Mouse (Mus musculus) lung, postnatal 10 days (tissue): ENCODE data around the gene Vgll1.

ENCODE experiments used
- DNase-seq: peaks from one replicate; pipeline ENCODE4 v3.0.0; 2021

Vgll1 gene

DNA sequence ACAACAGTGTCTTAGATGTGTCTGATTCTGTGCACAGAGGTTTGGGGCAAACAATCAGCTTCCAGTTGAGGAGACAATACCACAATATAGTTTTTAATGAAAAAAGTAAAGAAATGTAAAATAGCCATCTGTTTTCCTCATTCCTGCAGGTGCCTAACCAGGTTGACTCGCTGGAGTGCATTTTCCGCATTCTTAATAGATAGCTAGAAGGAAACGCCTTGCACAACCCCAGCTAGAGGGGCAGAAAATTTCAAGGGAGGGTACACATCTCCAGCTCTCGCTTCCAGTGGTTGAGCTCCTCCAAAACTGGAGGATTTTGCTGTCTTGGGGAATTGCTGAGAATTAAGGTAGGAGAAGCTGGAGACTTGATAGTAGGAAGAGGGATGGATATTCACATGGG lies at the start of gene Vgll1:
Vgll1 (plus strand) TSS at position 301 of the 400 bp plus-strand sequence.
- DNase-seq = no peak

DNA sequence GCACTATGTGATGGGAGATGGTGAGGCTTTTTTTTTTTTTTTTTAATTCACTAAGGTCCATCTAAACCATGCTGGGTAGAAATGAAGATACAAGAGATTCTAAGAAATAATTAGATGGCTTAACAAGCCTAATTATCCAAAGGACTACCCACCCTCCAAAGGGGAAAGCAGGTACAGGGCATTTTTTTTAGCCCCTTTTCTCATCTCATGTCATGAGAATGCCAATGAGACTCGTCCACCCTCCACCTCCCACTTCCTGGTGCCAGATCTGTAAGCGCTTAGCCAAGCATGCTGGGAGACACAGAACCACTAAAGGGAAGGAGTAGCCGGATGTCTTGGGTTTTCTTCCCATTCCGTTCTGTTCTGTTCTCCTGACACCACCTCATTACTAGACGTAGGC lies 45.1 kb upstream of the Vgll1 start, which contains the start of gene Brs3:
Brs3 (plus strand) TSS at position 301 of the 400 bp plus-strand sequence.
- DNase-seq = no peak

DNA sequence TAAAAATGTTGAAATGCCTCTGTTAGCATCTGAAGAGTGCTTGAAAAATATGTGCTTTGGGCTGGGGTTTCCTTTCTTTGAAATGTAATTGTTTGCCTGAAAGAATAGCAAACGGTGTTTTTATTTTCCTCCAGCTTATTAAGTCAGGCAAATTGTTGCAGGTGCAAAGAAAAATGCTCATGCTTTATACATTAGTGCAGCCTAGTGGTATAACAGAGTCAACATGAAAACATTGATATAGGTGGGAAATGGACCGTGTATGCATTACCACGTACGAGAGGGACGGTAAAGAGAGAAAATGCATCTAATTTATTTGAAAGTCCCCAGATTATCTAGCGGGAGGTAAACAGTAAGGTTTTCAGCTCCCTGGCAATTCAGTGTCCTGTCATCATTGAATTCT lies 44.0 kb upstream of the Vgll1 start:
- DNase-seq = no peak

GRCm38 (mm10) chrX:57052848-57053173 lies 35.1 kb upstream of the Vgll1 start:
- DNase-seq = no peak

GRCm38 (mm10) chrX:57053174-57053992 lies 34.5 kb upstream of the Vgll1 start, which contains the start of gene Htatsf1:
Gene Htatsf1, plus strand, starts transcription at chrX:57053583.
- DNase-seq = peak; percentile 85

- no peak for DNase-seq
Measured at GRCm38 (mm10) chrX:57053993-57054385, 33.9 kb upstream of the Vgll1 start.

DNA sequence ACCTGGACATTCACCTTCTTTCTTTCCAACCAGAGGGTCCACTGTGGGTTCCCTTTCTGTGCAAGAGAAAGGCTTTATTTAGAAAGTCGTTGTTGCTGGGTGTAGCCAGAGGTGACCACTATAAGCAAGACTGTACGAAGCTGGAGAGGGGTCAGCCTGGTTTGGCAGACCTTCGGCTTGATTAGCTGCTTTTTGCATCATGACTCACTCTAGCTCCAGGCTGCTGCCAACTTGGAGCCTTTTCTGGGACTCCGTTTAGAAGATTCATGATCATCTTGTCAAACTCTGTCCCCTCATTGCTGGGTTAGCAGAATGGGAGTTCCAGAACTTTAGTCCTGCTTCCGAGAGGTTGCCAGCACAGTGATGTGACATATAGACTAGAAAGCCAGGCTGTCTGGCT lies 6.4 kb upstream of the Vgll1 start:
- peak; percentile 23 for DNase-seq

GRCm38 (mm10) chrX:57103415-57103814 lies 15.5 kb downstream of the Vgll1 start:
- no peak for DNase-seq

DNA sequence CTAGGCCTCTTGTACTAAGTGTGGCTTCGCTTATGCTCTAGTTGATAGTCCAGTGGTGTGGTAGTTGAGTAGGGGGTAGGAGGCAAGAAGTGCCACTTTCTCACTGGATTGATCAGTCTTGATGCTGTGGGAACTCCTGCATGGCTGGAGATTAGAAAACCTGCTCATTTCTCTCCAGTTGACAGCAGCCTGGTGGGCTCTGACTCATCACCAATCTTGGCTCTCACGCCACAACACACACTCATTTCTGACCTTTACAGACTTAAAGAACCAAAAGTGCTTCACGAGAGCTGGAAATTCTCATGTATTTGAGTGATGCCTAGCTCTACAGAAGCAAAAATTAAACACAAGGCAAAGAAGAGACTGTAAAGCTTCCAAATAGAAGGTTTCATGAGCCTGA lies 19.1 kb downstream of the Vgll1 start:
- DNase-seq = no peak

DNA sequence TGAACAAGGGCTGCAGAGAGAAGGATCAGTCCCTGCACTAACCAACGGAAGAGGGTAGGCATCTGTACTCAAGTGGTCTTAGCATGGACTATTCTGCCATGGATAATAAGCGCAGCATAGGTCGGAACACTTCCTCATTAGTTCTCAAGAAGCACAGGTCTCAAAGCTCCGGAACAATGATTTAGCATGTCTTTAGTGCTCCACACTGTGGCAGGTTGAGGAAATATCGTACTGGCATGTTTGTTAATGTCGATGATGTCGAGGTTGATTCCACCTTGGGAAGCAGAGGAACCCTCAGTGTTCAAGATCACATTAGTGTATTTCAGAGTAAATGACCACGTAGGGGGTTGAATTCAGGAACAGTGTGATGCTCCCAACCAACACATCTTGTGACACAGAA lies 30.2 kb downstream of the Vgll1 start:
- DNase-seq = peak; percentile 0

GRCm38 (mm10) chrX:57120768-57121167 lies 32.9 kb downstream of the Vgll1 start:
- peak; percentile 2 for DNase-seq

DNA sequence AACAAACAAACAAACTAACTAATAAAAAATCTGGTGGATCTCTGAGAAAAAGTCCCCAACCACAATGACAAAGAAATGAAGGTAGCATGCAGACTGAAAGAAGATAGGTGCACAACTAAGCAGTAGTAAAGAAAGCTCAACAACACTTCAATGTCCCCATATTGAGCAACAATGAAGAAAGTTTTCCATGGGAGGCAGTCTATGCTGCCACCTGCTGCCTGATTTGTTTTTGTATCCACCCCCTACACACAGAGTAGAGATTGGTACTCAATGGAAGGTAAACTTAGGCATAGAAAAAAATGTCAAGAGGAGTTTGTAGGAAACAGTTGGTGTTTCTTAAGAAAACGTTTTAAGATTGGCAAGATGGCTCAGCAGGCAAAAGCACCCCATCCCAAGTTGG lies 42.7 kb downstream of the Vgll1 start:
- DNase-seq = no peak

GRCm38 (mm10) chrX:57137627-57138026 lies 49.7 kb downstream of the Vgll1 start:
- no peak for DNase-seq

- no peak for DNase-seq
Measured at GRCm38 (mm10) chrX:57153520-57153919, 65.6 kb downstream of the Vgll1 start.
